Mouse (Mus musculus) adrenal gland, postnatal 25 days (tissue): ENCODE data around the gene Mylk. TPM values are rescaled to one million over a fixed set of nuclear protein-coding genes. Genes with fewer than 3 reads are reported as not detected.

Experiments used
- DNase-seq: peaks from one replicate; pipeline ENCODE4 v3.0.0; 2021; ENCODE audit warnings: mixed read lengths
- total RNA-seq: library from RNA; stranded (reverse); gene quantifications from 2 replicates; pipeline ENCODE4 v1.2.3, GENCODE M21; 2021

The Mylk gene
- total RNA-seq, 1 experiment from 2014 or later: 42.2 TPM

DNA sequence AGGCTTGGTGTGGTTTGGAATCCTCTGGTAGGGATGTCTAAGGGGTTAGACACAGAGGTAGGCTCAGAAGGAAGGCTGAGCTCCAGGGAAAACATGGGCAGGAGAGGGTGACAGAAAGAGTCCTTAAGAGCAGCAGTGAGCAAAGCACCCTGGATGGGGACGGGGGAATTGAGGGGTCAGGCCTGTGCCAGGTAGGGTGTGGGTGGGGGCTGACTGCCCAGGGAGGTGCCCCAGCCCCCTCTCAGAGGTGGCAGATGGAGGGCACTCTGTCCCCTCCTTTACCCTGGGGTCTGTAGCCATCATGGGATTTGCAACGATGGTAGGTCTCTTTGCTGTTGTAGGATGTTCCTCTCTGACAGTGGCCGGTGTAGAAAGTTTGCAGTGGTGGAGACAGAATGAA lies 201.3 kb downstream of the Mylk start:
- no peak for DNase-seq

GRCm38 (mm10) chr16:34950935-34951334 lies 205.9 kb downstream of the Mylk start:
- DNase-seq: no peak

DNA sequence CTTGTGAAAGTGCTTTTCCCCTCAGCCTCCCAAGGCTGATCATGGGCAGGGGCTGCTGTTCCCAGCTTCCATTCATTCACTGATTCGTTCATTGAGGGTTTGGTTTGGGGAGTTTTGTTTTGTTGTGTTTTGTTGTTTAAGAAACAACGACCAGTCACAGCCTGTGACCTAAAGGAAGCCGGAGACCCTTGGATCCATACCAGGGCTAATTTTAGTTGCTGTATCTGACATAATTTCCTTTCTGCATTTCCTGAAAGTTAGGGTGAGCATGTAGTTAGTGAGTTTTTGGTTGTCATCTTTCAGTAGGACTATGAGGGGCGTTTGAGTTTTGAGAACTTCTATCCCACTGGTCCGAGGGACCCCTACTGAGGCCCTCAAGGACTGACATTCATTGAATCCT lies 207.2 kb downstream of the Mylk start:
- DNase-seq: no peak

- no peak for DNase-seq
These were observed 207.8 kb downstream of the Mylk start for GRCm38 (mm10) chr16:34952798-34953197.

DNA sequence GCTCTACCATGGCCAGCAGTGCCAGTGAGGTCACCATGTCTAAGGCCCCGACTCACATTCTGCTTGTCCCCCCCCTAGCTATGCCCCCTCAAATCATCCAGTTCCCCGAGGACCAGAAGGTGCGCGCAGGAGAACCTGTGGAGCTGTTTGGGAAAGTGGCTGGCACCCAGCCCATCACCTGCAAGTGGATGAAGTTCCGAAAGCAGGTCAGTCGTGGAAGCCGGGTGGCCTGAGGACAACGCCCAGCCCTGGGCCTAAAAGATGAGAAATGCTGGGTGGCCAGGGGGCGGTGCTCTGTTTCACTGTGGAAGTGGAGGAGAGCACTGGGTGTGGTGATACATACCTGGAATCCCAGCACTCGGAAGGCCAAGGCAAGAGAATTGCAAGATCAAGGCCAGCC lies 208.5 kb downstream of the Mylk start:
- DNase-seq: no peak

- no peak for DNase-seq
These were observed 212.6 kb downstream of the Mylk start for GRCm38 (mm10) chr16:34957487-34958230.

DNA sequence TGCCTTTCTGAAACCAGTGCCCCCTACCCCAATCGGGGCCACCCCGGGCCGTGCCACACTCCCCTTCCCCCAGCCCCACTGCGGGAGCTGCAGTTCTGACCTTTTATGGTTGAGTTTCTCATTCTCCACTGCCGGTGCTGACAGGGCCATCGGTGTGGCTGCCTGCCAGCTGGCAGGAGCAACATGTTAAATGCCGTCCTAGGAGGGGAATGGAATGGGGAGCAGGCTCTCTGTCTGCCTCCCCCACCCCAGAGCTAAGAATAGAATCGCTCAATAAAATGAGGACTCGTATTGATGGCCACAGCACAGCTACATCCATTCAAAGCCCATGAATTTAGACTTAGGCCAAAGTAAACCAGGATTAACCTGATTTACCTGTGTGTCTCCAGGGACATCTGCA lies 213.7 kb downstream of the Mylk start:
- peak; percentile 88 for DNase-seq

GRCm38 (mm10) chr16:34959261-34959660 lies 214.3 kb downstream of the Mylk start:
- no peak for DNase-seq

DNA sequence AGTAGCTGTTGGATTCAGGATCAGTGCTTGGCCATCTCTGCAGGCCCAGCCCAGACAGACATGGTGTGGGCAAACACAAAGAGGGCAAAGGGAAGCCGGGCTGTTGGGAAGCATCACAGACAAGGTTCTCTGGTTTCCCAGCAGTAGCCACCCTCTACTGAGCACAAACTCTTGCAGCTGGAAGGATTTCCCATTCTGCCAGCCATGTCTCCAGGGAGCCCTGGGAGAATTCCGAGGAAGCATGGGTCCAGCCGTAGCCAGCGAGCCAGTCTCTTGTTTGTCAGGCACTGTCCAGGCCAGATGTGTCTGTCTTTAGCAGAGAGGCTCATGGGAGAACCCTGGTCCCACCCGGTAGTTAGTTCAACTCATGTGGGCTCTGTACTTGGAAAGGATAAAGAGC lies 215.2 kb downstream of the Mylk start:
- no peak for DNase-seq

GRCm38 (mm10) chr16:34960866-34961582 lies 216.0 kb downstream of the Mylk start:
- no peak for DNase-seq

- peak; percentile 54 for DNase-seq
These were observed 217.3 kb downstream of the Mylk start for GRCm38 (mm10) chr16:34962322-34962721.

GRCm38 (mm10) chr16:34963008-34963407 lies 218.0 kb downstream of the Mylk start:
- DNase-seq: no peak

- no peak for DNase-seq
These were observed 221.6 kb downstream of the Mylk start for GRCm38 (mm10) chr16:34966620-34967081.

DNA sequence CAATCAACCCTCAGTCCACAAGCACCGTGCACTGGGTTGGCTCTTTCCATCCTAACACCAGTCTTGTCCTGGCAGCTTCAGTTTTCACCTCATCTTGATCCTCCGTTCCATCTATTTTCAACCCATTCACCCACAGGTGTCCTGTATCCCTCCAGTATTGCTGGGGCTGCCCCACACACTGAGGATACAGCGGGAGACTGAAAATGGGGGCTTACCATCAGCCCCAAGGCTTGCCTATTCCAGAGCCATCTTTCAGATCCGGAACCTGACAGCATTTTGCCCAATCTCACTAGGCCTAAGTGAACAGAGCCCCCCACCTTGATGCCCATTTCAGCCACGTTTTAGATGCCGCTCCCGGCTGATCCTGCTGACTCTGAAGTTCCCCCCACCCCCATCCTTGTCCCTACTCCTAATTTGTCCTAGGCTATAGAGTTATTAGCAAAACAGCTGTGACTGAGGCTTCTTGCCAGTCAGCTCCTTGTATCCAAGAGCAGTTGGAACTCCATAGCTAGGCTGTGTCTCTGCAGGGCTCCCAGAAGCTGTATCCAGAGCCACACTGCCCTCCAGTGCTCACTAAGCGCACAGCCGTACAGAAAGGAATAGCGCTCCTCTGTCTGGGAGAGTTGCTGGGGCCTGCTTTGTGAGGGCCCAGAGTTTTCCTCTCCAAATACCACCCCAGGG lies 222.2 kb downstream of the Mylk start:
- DNase-seq: peak; percentile 66

DNA sequence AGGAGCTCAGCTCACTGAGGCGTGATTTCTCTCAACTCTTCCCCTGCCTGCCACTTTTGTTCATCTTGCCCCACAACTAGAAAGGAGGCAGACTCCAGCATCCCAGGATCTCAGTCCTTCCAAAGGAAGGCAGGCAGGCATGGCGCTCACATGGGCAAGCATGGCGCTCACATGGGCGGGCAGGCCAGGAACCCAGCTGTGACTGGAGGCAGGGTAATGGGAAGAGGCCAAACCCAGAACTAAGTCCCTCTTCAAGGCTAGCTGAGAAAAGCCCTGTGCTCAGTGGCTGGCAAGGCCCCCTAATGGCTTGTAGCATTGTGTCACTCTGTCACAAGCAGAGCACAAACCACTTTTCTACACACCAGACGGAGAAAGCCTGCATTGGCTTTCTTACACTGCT lies 223.2 kb downstream of the Mylk start:
- DNase-seq: no peak

DNA sequence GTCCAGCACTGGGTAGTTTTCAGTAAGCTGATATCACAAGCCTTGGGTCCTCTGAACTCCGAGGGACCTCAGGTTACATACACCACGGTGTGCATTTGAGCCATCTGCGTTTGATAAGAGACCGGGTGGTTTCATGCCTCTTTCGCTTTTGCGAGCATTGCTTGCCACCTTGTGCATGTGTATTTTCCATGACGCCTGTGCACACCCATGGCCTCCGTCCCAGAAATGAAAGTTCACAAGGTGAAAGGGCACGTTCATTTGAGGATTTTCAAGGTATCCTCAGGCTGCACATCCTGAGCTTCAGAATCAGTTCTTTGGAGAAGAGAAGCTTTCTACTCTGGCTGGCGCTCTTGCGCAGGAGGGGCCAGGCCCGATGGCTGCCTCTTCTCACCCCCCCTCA lies 227.5 kb downstream of the Mylk start:
- DNase-seq: no peak

DNA sequence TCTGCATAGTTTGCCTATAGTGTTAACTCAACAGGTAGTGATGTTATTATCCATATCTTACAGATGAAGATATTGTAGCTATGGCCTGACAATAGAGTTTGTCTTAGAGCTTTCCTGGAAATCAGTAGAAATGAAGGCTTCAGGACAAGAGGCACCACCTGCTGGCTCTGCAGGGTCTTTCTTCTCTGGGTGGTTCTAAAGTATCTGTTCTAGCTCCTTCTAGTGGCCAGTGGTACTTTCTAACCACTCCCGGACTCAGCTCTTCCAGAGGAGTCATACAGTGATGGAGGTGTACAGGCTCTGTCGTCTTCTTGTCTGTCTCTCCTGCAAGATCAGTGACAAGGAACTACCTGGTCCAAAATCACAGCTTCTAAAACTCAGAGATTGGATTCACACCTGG lies 230.5 kb downstream of the Mylk start:
- no peak for DNase-seq

GRCm38 (mm10) chr16:34976630-34977029 lies 231.6 kb downstream of the Mylk start:
- DNase-seq: no peak

GRCm38 (mm10) chr16:34978018-34978417 lies 233.0 kb downstream of the Mylk start:
- no peak for DNase-seq

DNA sequence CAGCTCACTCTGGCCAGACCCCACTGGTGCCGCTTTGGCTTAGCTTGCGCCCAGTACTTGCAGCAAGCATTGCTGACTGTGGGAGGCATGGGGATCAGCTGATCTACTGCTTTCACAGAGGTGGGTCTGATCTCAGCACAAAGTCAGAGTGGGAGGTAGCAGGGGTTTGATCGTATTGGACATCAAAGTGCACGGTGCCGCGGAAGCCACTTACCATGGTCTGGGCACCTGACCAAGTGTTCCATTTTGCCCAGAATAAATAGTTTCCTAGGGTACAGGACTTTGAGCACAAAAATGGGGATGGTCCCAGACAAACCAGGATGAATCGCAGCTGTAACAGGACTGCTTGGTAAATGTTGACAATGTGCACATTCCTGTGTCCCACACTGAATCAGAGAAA lies 236.0 kb downstream of the Mylk start:
- DNase-seq: no peak

DNA sequence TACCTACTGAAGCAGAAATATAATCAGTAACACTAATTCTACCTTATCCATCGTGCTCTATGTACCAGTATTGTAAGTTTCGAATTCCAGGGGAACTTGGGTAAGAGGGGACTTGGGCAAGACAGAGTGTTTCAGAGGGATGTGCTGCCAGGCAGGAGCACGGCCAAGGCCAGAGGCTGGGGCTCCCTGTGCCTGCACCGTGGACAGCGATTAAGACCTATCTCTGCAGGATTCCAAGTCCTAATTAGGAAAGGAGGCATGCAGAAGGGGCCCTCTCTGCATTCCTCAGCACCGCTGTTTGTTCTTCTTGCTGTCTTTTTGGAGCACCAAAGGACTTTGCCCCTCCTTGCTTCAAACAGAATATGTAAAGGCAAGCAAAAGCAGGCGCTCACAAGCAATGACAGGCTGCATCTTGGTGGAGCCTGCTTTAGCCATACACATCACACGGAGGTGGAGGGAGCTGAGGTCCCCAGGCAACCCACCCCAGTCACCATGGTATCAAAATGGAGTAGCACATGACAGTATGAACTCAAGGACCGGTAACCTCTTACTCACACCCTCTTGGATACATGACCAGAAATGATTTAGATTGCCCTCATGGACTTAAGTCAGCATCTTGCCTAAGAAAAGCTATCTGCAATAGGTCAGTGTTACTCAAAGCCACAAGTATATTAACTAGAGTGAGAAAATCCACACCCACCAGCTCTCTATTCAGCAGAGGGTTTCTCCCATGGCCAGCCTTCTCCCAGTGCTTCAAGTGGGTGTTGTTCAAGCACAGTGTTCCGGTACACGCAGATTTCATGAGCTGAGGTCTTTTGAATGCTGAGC lies 239.4 kb downstream of the Mylk start:
- no peak for DNase-seq

DNA sequence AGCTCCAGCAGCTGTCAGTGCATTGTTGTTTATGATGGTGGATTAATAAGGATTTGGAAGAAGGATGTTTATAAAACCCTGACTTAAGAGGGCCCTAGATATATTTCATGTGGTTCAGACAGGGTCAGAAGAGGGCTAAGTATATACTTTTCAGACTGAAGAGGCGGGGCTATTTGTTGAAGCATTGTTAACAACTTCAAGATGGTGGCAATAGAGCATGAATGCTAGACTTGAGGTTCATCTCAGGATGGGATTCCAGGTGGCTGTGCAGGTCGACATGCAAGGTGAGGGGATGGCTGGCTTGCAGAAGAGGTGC lies 240.0 kb downstream of the Mylk start:
- no peak for DNase-seq
